Mouse (Mus musculus) thymus, postnatal 36 days (tissue): ENCODE measurements around the gene Gamt.
"Not testable (repeated sequence)": the region's sequence is repeated elsewhere in the genome, so short reads cannot be mapped to it uniquely, and the experiment has no call there.

ENCODE experiments used
- DNase-seq, 2 experiments: peaks; one replicate each; pipeline ENCODE4 v3.0.0; 2022; ENCODE audit warnings: mixed read lengths in 2 of 2

Gamt gene

GRCm38 (mm10) chr10:80226416-80227165, 34.2 kb downstream of the Gamt start, which contains the start of gene Mum1:
Gene Mum1 (plus strand): TSS chr10:80226434.
- peak; percentile 99 to 100 for DNase-seq

- DNase-seq = no peak
Measured at GRCm38 (mm10) chr10:80226071-80226415, 34.8 kb downstream of the Gamt start.

GRCm38 (mm10) chr10:80223137-80223536, 37.7 kb downstream of the Gamt start:
- not testable (repeated sequence) for DNase-seq

- DNase-seq = no peak
Measured at GRCm38 (mm10) chr10:80220676-80221075, 40.1 kb downstream of the Gamt start.

- DNase-seq = no peak
Measured at GRCm38 (mm10) chr10:80215048-80215772, 45.6 kb downstream of the Gamt start.

- DNase-seq = not testable (repeated sequence)
Measured at GRCm38 (mm10) chr10:80211547-80212103, 49.2 kb downstream of the Gamt start.

GRCm38 (mm10) chr10:80208841-80209371, 51.9 kb downstream of the Gamt start:
- DNase-seq = no peak

- DNase-seq = no peak
Measured at GRCm38 (mm10) chr10:80208248-80208647, 52.6 kb downstream of the Gamt start.
